20 mouse cellular contexts compared by ENCODE assay signal in the genomic region with DNA sequence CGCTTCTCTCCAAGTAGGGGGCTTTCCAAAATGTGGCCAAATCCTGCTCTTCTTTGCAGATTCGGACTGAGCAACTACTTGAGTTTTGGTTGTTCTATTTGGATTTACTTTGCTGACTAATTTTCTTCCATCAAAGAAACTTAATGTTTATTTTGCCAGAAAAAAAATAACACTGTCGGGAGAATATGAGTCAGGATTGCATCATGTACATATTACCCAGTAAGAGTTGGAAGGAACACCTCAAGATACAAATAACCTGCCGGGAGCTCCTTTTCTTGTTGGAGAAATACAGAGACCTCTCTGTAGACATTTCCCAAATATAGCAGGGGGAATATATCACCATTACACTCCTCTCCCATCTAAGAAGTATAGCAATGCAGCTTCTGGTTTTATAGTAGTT.
"Had no signal": no experiment of that assay in that cellular context is flagged by ENCODE, and none has a peak within 500 bp of the region (broad histone marks: within the 10 kb centered on the region; RNA-seq: fewer than 3 reads in every experiment).

No protein-coding gene starts in this region.

- H3K9ac ChIP-seq: lung, embryonic 14.5 days; midbrain, embryonic 13.5 days; midbrain, embryonic 15.5 days; neural tube, embryonic 13.5 days; neural tube, embryonic 15.5 days; stomach, embryonic 15.5 days had no signal

- H3K4me3 ChIP-seq: megakaryocyte, embryonic 14.5 days; midbrain, embryonic 13.5 days; midbrain, embryonic 15.5 days; neural tube, embryonic 13.5 days; neural tube, embryonic 15.5 days; stomach, embryonic 15.5 days had no signal

- H3K27me3 ChIP-seq: megakaryocyte, embryonic 14.5 days; midbrain, embryonic 13.5 days; midbrain, embryonic 15.5 days; neural tube, embryonic 13.5 days; neural tube, embryonic 15.5 days; stomach, embryonic 15.5 days had no signal

- H3K4me2 ChIP-seq: lung, embryonic 14.5 days; midbrain, embryonic 11.5 days; midbrain, embryonic 13.5 days; midbrain, embryonic 15.5 days; neural tube, embryonic 13.5 days; neural tube, embryonic 15.5 days; stomach, embryonic 15.5 days had no signal

- H3K36me3 ChIP-seq: midbrain, embryonic 13.5 days; midbrain, embryonic 15.5 days; neural tube, embryonic 13.5 days; neural tube, embryonic 15.5 days; stomach, embryonic 15.5 days had no signal

- H3K4me1 ChIP-seq: neural tube, embryonic 13.5 days; stomach, embryonic 15.5 days had no signal

- H3K9me3 ChIP-seq: megakaryocyte, embryonic 14.5 days; midbrain, embryonic 13.5 days; midbrain, embryonic 15.5 days; neural tube, embryonic 13.5 days; neural tube, embryonic 15.5 days; stomach, embryonic 15.5 days had no signal

- DNase-seq: lung, adult 18-20 months; lung, embryonic 14.5 days; lung, postnatal 10 days; retina, postnatal 1 day; right cerebral cortex, adult 18-20 months; right cerebral cortex, postnatal 25 days; right cerebral cortex, postnatal 4 days; spleen, adult 18-20 months; thymus, adult 2 months; thymus, postnatal 25 days; thymus, postnatal 4 days had no signal

- ATAC-seq: midbrain, embryonic 13.5 days; midbrain, embryonic 15.5 days had no signal

- H3K27ac ChIP-seq: macrophage; midbrain, embryonic 13.5 days; midbrain, embryonic 15.5 days; neural tube, embryonic 13.5 days; neural tube, embryonic 15.5 days; stomach, embryonic 15.5 days; stomach, postnatal 0 days had no signal
